Mouse (Mus musculus): ENCODE data around the gene Rab22a.

DNA sequence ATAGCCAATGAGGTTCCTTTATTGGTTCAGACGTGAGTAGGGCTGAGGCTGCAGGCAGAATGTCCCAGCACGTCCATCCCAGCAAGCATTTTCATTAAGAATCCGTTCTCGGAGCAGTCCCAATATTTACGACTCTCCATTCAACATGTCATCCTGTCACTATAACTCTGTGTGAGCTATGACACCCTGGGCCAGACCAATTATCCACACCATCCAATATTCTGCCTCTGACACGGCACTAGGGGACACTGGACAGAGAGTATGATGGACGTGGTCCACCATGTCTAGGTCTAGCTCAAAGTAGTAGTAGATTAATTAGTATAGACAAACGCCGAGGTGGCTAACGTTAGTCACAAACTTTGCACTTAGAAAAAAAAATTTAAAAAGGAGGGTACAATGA is 9.8 kb upstream of the Rab22a start:
- TF ChIP-seq CHD2 (IDR thresholded peaks at IDR 0.05; ENCODE audit: low read depth, low read length) (no peak), HCFC1 (IDR thresholded peaks at IDR 0.05; ENCODE audit: borderline replicate concordance, insufficient read depth, low read length) (no peak), ZNF384 (IDR thresholded peaks at IDR 0.05; ENCODE audit: low read depth, low read length) (no peak)

Data from ES-E14 (cell line).